9 mouse cellular contexts compared by ENCODE assay signal in the genomic region with DNA sequence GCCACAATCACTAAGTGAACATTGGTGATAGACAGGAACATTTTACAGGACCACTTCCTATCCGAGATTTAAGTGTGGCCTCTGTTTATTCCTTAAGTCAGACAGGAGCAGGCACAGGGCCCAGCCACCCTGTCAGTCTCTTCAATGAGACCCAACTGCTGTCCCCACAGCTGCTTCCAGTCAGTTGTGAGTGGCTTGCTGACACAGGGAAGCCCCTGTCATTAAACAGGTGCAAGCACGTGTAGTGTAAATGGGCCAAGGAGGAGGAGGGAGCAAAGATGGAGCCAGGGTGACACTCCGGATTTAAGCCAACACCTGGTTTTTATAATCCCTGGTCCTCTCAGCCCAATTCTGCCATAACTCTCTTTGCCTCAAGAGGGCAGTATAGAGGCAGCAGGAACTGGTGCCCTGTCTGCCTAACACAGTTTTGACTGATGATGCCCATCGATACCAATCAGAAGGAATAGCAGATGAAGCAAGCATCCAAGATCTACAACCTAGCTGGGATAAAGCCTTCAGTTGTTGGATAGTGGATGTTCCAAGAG. TPM values are rescaled to one million over a fixed set of nuclear protein-coding genes. Genes with fewer than 3 reads are reported as not detected.
DNase-seq lines count a peak whose midpoint lies in the region; ATAC-seq and TF ChIP-seq lines count a peak whose summit lies in the region.
"Had no signal": no experiment of that assay in that cellular context is flagged by ENCODE, and none has a peak within 500 bp of the region (broad histone marks: within the 10 kb centered on the region; RNA-seq: fewer than 3 reads in every experiment).

No protein-coding gene starts in this region.

- no peak overlapping the region for H3K27ac ChIP-seq in kidney, postnatal 0 days

- no peak overlapping the region for H3K9ac ChIP-seq in kidney, postnatal 0 days (ENCODE audit: low read depth, low read length)

- H3K36me3 ChIP-seq in kidney, postnatal 0 days (ENCODE audit: insufficient read depth, low read length) = no peaks in the 10 kb centered on the region
- H3K36me3 ChIP-seq: G1E had no signal

- ATAC-seq in kidney, postnatal 0 days (replicated peaks; ENCODE audit: low FRiP score, low read depth) = no peak

- 23% methylated on average over 4 of the region's 4 CpGs for WGBS in kidney, postnatal 0 days

- DNase-seq in gastrocnemius, adult 18-20 months (ENCODE audit: low spot score) = peak; percentile 48
- DNase-seq in gastrocnemius, adult 8-10 months (ENCODE audit: low spot score in 2 of 2) = no peak
- DNase-seq in right cerebral cortex, adult 18-20 months = peak; percentile 58
- DNase-seq in right cerebral cortex, postnatal 4 days = no peak
- peak; percentile 52 for DNase-seq in cerebellum, adult 9-11 months
- peak; percentile 59 for DNase-seq in kidney, postnatal 0 days (ENCODE audit: low spot score)
- peak; percentile 64 for DNase-seq in lung, postnatal 14 days
- DNase-seq in adipocyte (ENCODE audit: low spot score) = no peak

- peak; percentile 89 for TF ChIP-seq CTCF in kidney, postnatal 0 days (IDR thresholded peaks at IDR 0.05; ENCODE audit: low read depth)

- no peaks in the 10 kb centered on the region for H3K4me1 ChIP-seq in kidney, postnatal 0 days (replicated peaks; ENCODE audit: insufficient read depth, low read length)

- no peaks in the 10 kb centered on the region for H3K27me3 ChIP-seq in kidney, postnatal 0 days (ENCODE audit: insufficient read depth, low read length)

- H3K4me2 ChIP-seq in kidney, postnatal 0 days (ENCODE audit: low read length) = no peak overlapping the region

- no peaks in the 10 kb centered on the region for H3K9me3 ChIP-seq in kidney, postnatal 0 days (replicated peaks; ENCODE audit: low read length)

- H3K4me3 ChIP-seq in kidney, postnatal 0 days (replicated peaks; ENCODE audit: low read depth, low read length) = no peak overlapping the region

RNA-seq across cellular contexts. Expression of a gene that starts 19.2 kb away (rescaled TPM):
- 100 to 1,000 TPM; 309 to 349 TPM for total RNA-seq in gastrocnemius, adult 18-20 months (2021)
- total RNA-seq in gastrocnemius, adult 8-10 months (2022) = 100 to 1,000 TPM; 340 to 389 (median 350) TPM
- polyA plus RNA-seq in kidney, postnatal 0 days (2015; fragmentation: Nextera tagmentation; extraction: Ambion mirVana) = 0.08 and 0.13 TPM in 2 replicates
- polyA plus RNA-seq: G1E had no signal

Comparison
In these comparisons a context has a peak if more than half of its experiments do, and no peak if none do; other contexts are left out.
1. DNase-seq: peak in gastrocnemius, adult 18-20 months (single experiment), right cerebral cortex, adult 18-20 months (single experiment), cerebellum, adult 9-11 months (single experiment), kidney, postnatal 0 days (single experiment) and lung, postnatal 14 days (single experiment); none in gastrocnemius, adult 8-10 months (0 of 2), right cerebral cortex, postnatal 4 days (single experiment) and adipocyte (single experiment).